Mouse (Mus musculus) limb, embryonic 10.5 days (tissue): Measurements from ENCODE around the gene 3300002I08Rik. TPM values are rescaled to one million over a fixed set of nuclear protein-coding genes. Genes with fewer than 3 reads are reported as not detected.

Experiments
- DNase-seq: peaks from one replicate; pipeline ENCODE4 v3.0.0-alpha.2; 2017; ENCODE audit warnings: low spot score
- H3K27ac ChIP-seq: fragments of 300-500 bp; sonication (generic); 2 replicates; pipeline ENCODE4 v1.5.1; 2016; ENCODE audit warnings: mild to moderate bottlenecking
- H3K27me3 ChIP-seq: fragments of 300-500 bp; sonication (generic); 2 replicates; pipeline ENCODE4 v1.6.1; 2016; ENCODE audit warnings: low read depth, mild to moderate bottlenecking; ENCODE audit not compliant: poor library complexity, severe bottlenecking
- H3K36me3 ChIP-seq: fragments of 300-500 bp; sonication (generic); 2 replicates; pipeline ENCODE4 v1.6.1; 2016; ENCODE audit warnings: mild to moderate bottlenecking, moderate library complexity
- H3K4me1 ChIP-seq: fragments of 300-500 bp; sonication (generic); 2 replicates; pipeline ENCODE4 v1.6.1; 2016
- H3K4me3 ChIP-seq: fragments of 300-500 bp; sonication (generic); 2 replicates; pipeline ENCODE4 v1.5.1; 2016; ENCODE audit warnings: mild to moderate bottlenecking, moderate library complexity
- H3K9me3 ChIP-seq: fragments of 300-500 bp; sonication (generic); replicated peaks from 2 replicates; pipeline ENCODE4 v1.6.1; 2016; ENCODE audit warnings: mild to moderate bottlenecking
- WGBS: fragments of 180-500 bp; shearing (Covaris S2); methylation state at CpG from one replicate; pipeline ENCODE4 v1.1.7; 2016; 5-methylcytosine and 5-hydroxymethylcytosine counted together
- polyA plus RNA-seq: library from polyadenylated mRNA; unstranded; fragments of >200 nt; fragmentation: Nextera tagmentation; extraction: Ambion mirVana; gene quantifications from 2 replicates; pipeline ENCODE4 v1.2.1, GENCODE M21; 2016

3300002I08Rik gene
- polyA plus RNA-seq, 1 experiment from 2014 or later, result 9.4 TPM

GRCm38 (mm10) chr2:150293669-150294068 lies 68.9 kb downstream of the 3300002I08Rik start:
- Histone ChIP-seq H3K9me3 (no peaks in the 10 kb centered on the region), H3K27me3 (no peaks in the 10 kb centered on the region), H3K27ac (no peak overlapping the region), H3K4me3 (no peak overlapping the region), H3K4me1 (no peaks in the 10 kb centered on the region), H3K36me3 (no peaks in the 10 kb centered on the region)
- WGBS, result 87% methylated on average over 6 of the region's 6 CpGs
- DNase-seq, result no peak

Other genes starting within 250 kb of the 3300002I08Rik start
- 6.0 and 6.2 TPM in 2 replicates for gene Zfp120, start 226.1 kb downstream of the 3300002I08Rik start, polyA plus RNA-seq
- gene Gm10770, start 183.1 kb downstream of the 3300002I08Rik start, polyA plus RNA-seq, result not detected in 2 replicates
- gene Gm14139, start 181.0 kb downstream of the 3300002I08Rik start, polyA plus RNA-seq, result not detected in 2 replicates
- 13.6 TPM in 2 replicates for gene Zfp937, start 144.7 kb downstream of the 3300002I08Rik start, polyA plus RNA-seq
- 6.4 and 6.8 TPM in 2 replicates for gene Gm21994, start 107.2 kb downstream of the 3300002I08Rik start, polyA plus RNA-seq
- gene Gm14124, start 105.2 kb downstream of the 3300002I08Rik start, polyA plus RNA-seq, result 0.09 TPM in 1 of 2 replicates, not detected in the other
- gene Gm10130, start 39.1 kb downstream of the 3300002I08Rik start, polyA plus RNA-seq, result 3.8 and 4.0 TPM in 2 replicates
- 10.5 and 12.4 TPM in 2 replicates for gene Zfp442, start 88.7 kb upstream of the 3300002I08Rik start, polyA plus RNA-seq
- 0.14 and 0.23 TPM in 2 replicates for gene Zfp345, start 122.3 kb upstream of the 3300002I08Rik start, polyA plus RNA-seq
- gene Cst7, start 207.7 kb upstream of the 3300002I08Rik start, polyA plus RNA-seq, result not detected in 2 replicates
- gene Apmap, start 245.8 kb upstream of the 3300002I08Rik start, polyA plus RNA-seq, result 26.6 and 28.9 TPM in 2 replicates